In genomic region chr15:11297960-11298359, GRCm38 (mm10) we compare ENCODE assay signal across 21 mouse cellular contexts.
DNase-seq lines count a peak whose midpoint lies in the region; ATAC-seq lines count a peak whose summit lies in the region.
"Had no signal": no experiment of that assay in that cellular context is flagged by ENCODE, and none has a peak within 500 bp of the region (broad histone marks: within the 10 kb centered on the region; RNA-seq: fewer than 3 reads in every experiment).

No protein-coding gene starts in this region.

- H3K27ac ChIP-seq in forebrain, embryonic 12.5 days, result no peak overlapping the region
- no peak overlapping the region for H3K27ac ChIP-seq in forebrain, embryonic 10.5 days
- H3K27ac ChIP-seq in forebrain, embryonic 15.5 days (replicated peaks), result no peak overlapping the region
- no peak overlapping the region for H3K27ac ChIP-seq in limb, embryonic 10.5 days
- H3K27ac ChIP-seq: embryonic facial prominence, embryonic 10.5 days; gastrocnemius, adult 2 months; heart, embryonic 13.5 days; hindbrain, embryonic 15.5 days had no signal

- no peaks in the 10 kb centered on the region for H3K27me3 ChIP-seq in forebrain, embryonic 12.5 days
- H3K27me3 ChIP-seq in forebrain, embryonic 10.5 days (ENCODE audit: poor library complexity, severe bottlenecking), result no peaks in the 10 kb centered on the region
- H3K27me3 ChIP-seq in forebrain, embryonic 15.5 days, result no peaks in the 10 kb centered on the region
- H3K27me3 ChIP-seq in limb, embryonic 10.5 days (ENCODE audit: low read depth, poor library complexity, severe bottlenecking), result no peaks in the 10 kb centered on the region
- H3K27me3 ChIP-seq: heart, embryonic 13.5 days; hindbrain, embryonic 15.5 days had no signal

- 36% methylated on average over 4 of the region's 4 CpGs for WGBS in forebrain, embryonic 12.5 days
- WGBS in forebrain, embryonic 10.5 days, result 77% methylated on average over 4 of the region's 4 CpGs
- 27% methylated on average over 4 of the region's 4 CpGs for WGBS in forebrain, embryonic 15.5 days
- WGBS in limb, embryonic 10.5 days, result 81% methylated on average over 4 of the region's 4 CpGs

- no peaks in the 10 kb centered on the region for H3K4me1 ChIP-seq in forebrain, embryonic 12.5 days
- peaks cover 4% of the 10 kb centered on the region; the same call in 1 of the 2 replicates for H3K4me1 ChIP-seq in forebrain, embryonic 10.5 days
- no peaks in the 10 kb centered on the region for H3K4me1 ChIP-seq in forebrain, embryonic 15.5 days
- peaks cover 5% of the 10 kb centered on the region for H3K4me1 ChIP-seq in limb, embryonic 10.5 days
- H3K4me1 ChIP-seq: heart, embryonic 13.5 days had no signal

- H3K4me2 ChIP-seq in forebrain, embryonic 12.5 days, result no peak overlapping the region
- no peak overlapping the region for H3K4me2 ChIP-seq in forebrain, embryonic 15.5 days (replicated peaks)
- H3K4me2 ChIP-seq: heart, embryonic 13.5 days; hindbrain, embryonic 15.5 days had no signal

- DNase-seq in forebrain, embryonic 10.5 days (ENCODE audit: extremely low spot score, low spot score), result no peak
- DNase-seq in Muller cell, postnatal 12 days (ENCODE audit: inconsistent ontology term), result peak; percentile 50
- DNase-seq in retina, postnatal 1 day, result peak; percentile 85
- no peak for DNase-seq in c-Kit-positive CD71-positive TER-119-positive erythroid progenitor cells, embryonic 14.5 days (ENCODE audit: low spot score)
- DNase-seq in limb, embryonic 10.5 days (ENCODE audit: low spot score), result no peak
- DNase-seq: adrenal gland, postnatal 10 days; B cell, adult 2 months; cerebellum, adult 2 months; cerebellum, postnatal 10 days; gastrocnemius, adult 2 months; gastrocnemius, postnatal 25 days; heart, postnatal 36 days; kidney, adult 18-20 months had no signal

- no peak overlapping the region for H3K4me3 ChIP-seq in forebrain, embryonic 12.5 days (replicated peaks)
- H3K4me3 ChIP-seq in forebrain, embryonic 10.5 days, result no peak overlapping the region
- H3K4me3 ChIP-seq in forebrain, embryonic 15.5 days, result no peak overlapping the region
- no peak overlapping the region for H3K4me3 ChIP-seq in limb, embryonic 10.5 days
- H3K4me3 ChIP-seq: embryonic facial prominence, embryonic 10.5 days; erythroblast, embryonic 14.5 days; gastrocnemius, adult 2 months; heart, embryonic 13.5 days; hindbrain, embryonic 15.5 days had no signal

- no peak overlapping the region for H3K9ac ChIP-seq in forebrain, embryonic 12.5 days
- no peak overlapping the region for H3K9ac ChIP-seq in forebrain, embryonic 15.5 days (replicated peaks)
- H3K9ac ChIP-seq: heart, embryonic 13.5 days; hindbrain, embryonic 15.5 days had no signal

- ATAC-seq in forebrain, embryonic 12.5 days (ENCODE audit: low FRiP score), result peak; percentile 75
- ATAC-seq in forebrain, embryonic 15.5 days (replicated peaks), result peak; percentile 72
- ATAC-seq: CD4-positive, CD25-positive, alpha-beta regulatory T cell, adult 4 months had no signal

- H3K36me3 ChIP-seq in forebrain, embryonic 12.5 days (replicated peaks), result no peaks in the 10 kb centered on the region
- no peaks in the 10 kb centered on the region for H3K36me3 ChIP-seq in forebrain, embryonic 10.5 days (replicated peaks)
- H3K36me3 ChIP-seq in forebrain, embryonic 15.5 days, result no peaks in the 10 kb centered on the region
- H3K36me3 ChIP-seq in limb, embryonic 10.5 days, result no peaks in the 10 kb centered on the region
- H3K36me3 ChIP-seq: embryonic facial prominence, embryonic 10.5 days; G1E; heart, embryonic 13.5 days; hindbrain, embryonic 15.5 days had no signal

- H3K9me3 ChIP-seq in forebrain, embryonic 12.5 days, result no peaks in the 10 kb centered on the region
- no peaks in the 10 kb centered on the region for H3K9me3 ChIP-seq in forebrain, embryonic 10.5 days
- no peaks in the 10 kb centered on the region for H3K9me3 ChIP-seq in forebrain, embryonic 15.5 days
- H3K9me3 ChIP-seq in limb, embryonic 10.5 days (replicated peaks), result no peaks in the 10 kb centered on the region
- H3K9me3 ChIP-seq: embryonic facial prominence, embryonic 10.5 days; G1E; heart, embryonic 13.5 days; hindbrain, embryonic 15.5 days had no signal

Comparison
In these comparisons a context has a peak if more than half of its experiments do, and no peak if none do; other contexts are left out.
1. DNase-seq: peak in Muller cell, postnatal 12 days (single experiment) and retina, postnatal 1 day (single experiment); none in forebrain, embryonic 10.5 days (single experiment), c-Kit-positive CD71-positive TER-119-positive erythroid progenitor cells, embryonic 14.5 days (single experiment) and limb, embryonic 10.5 days (single experiment).